Mouse (Mus musculus) MN1 (cell line): ENCODE data around the gene Rgl2.
"Not testable (repeated sequence)": the region's sequence is repeated elsewhere in the genome, so short reads cannot be mapped to it uniquely, and the experiment has no call there.

ENCODE experiments used
- DNase-seq: peaks from one replicate; pipeline ENCODE4 v3.0.0-alpha.2; 2016; ENCODE audit warnings: low spot score

The Rgl2 gene

DNA sequence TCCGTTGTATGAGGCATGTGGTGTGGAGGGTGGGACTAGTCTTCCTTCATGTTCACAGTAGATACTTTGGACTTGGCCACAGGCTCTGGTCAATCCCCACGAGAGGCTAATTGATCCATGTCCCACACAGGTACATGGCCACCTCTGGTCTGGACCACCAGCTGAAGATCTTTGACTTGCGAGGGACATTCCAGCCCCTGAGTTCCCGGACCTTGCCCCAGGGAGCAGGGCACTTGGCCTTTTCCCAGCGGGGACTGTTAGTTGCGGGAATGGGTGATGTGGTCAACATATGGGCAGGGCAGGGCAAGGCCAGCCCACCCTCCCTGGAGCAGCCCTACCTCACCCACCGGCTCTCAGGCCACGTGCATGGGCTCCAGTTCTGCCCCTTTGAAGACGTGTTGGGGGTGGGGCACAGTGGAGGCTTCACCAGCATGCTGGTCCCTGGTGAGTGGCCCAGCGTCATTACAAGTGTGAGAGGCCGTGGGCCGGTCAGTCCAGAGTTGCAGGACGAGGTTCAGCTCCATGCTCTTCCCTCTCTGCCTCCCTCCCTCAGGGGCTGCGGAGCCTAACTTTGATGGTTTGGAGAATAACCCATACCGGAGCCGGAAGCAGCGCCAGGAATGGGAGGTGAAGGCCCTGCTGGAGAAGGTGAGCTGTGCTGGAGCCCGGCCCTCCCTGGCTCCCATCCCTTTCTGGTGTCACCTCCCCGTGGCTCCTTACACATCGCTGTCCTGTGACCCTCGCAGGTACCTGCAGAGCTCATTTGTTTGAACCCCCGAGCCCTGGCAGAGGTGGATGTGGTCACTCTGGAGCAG is 19.0 kb downstream of the Rgl2 start:
- DNase-seq, result no peak

DNA sequence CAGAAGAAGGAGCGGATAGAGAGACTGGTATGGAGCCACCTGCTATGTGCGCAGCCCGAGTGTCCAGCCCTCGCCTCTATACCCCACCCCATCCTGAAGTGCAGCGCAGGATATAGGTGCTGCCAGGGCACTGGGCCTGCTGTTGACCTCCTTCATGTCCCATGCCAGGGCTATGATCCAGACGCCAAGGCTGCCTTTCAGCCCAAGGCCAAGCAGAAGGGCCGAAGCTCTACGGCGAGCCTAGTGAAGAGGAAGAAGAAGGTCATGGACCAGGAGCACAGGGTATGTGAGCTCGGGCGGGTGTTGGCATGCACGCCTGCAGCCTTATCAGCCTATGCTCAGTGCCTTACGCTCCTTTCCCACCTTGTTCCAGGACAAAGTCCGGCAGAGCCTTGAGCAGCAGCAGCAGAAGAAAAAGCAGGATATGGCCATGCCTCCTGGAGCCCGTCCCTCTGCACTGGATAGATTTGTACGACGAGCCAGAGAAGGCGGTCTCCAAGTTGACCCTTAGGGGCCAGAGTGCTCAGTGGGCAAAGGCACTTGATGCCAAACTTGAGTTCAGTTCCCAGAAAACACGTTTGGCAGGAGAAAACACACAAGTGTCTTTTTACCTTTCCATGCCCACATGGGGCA is 19.7 kb downstream of the Rgl2 start:
- no peak for DNase-seq

DNA sequence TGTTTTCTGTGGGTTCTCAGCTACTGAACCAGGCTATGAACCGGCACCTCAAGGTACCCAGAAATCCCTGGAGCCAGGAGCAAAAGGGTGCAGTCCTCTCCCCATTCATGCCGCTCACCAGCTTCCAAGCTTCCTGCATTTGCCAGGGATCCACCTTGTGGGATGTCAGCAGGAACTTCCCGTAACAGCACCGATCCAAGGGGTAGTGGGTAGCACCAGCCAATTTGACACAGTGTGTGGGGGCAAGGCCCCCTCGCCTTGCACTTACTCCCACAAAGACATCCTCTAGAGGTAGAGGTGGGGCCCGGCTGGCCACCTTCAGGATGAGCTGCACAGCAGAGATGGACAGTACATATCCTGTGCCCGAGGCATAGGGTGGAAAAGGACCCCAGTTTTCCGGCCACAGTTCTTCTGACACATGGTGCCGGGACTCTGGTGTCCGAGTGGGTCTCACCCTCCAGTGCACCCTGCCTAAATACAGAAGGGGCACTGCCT is 20.8 kb downstream of the Rgl2 start:
- DNase-seq, result no peak

DNA sequence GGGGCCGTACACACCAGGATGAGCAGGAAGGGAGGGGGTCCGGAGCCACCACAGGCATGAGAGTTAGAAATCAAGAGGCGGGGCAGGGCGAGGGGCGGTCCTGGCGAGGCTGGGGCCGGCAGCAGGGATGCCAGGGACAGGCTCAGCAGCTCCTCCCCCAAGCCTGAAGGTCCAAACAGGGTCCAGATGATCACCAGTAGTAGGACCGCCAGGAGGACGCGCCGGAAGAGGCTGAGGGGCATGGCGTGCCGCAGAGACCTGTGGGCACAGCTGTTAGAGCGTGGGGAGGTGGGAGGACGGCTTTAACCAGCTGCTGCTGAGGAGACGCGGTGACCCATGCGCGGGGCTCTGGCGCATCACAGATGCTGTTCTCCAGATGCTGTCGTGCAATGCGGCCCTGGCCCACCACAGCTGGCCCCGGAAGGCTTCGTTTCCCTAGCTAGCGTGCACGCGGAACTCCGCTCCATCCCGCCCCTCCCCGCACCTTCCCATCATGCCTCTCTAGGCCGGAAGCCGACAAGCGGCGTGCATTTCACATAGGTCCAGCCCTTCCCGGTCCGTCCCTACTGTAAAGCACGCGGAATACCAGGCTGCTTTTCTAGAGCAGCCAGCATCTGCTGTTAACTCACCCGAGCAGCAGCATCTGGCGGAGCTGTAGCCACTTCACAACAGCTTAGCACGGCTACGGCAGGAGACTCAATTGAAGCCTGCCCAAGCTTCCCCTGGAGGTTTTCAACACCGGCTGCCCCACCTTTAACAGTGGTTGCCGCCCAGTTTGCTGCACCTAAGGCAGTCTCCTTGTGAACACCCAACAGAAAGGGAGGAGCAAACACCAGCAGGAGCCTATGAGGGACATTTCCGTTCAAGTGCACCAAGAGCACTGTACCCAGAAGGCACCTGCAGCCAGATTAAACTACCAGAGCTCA is 21.9 kb downstream of the Rgl2 start, which contains the start of gene B3galt4:
TSS of gene B3galt4 (minus strand) at position 468 of the 926 bp plus-strand sequence.
- peak; percentile 89 for DNase-seq

DNA sequence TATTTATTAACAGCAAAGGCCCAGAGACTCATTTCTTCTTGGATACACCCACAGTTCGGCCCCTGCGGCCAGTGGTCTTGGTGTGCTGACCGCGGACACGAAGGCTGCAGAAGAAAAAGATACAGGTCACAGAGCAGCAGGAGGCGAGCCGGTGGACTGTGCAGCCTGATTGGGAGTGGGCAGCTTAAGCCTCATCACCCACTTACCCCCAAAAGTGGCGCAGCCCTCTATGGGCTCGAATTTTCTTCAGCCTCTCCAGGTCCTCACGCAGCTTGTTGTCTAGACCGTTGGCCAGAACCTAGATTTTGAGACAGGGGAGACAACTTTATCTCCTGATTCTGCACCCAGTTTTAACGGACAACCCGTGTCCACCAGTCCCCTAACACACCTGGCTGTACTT is 22.7 kb downstream of the Rgl2 start:
- not testable (repeated sequence) for DNase-seq

DNA sequence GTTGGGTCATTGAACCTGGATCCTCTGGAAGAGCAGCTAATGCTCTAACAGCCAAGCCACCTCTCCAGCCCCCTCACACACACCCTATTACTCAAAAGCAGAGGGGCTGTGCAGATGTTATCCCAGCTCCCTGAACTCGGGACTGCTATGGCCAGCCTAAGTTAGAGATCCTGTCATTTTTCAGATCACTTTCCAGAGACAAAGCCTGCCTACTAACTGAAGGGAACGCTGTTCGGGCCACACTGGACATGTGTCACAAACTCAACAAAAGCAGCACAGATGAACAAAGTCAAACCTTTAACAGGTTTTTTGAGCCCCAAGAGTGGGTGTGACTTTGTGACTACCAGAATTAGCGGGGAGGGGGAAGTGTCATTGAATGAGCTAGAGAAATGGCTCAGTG is 23.5 kb downstream of the Rgl2 start:
- no peak for DNase-seq

DNA sequence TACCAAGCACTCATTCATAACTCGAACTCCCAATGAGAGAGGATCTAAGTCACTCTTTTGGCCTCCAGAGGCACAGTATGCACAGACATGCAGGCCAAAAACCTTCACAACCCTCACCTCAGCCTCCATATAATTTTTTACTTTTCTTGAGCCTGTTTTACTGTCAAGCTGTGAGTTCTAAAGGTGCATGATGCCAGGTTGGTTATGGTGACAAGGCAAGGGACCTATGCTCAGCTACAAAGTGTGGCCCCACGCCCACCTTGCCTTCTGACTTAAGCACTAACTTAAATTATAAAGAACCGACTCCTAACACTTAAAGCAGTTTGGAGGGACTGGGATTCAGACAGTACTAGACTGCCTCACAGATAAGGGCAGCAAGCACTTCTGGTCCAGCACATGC is 24.0 kb downstream of the Rgl2 start:
- no peak for DNase-seq

DNA sequence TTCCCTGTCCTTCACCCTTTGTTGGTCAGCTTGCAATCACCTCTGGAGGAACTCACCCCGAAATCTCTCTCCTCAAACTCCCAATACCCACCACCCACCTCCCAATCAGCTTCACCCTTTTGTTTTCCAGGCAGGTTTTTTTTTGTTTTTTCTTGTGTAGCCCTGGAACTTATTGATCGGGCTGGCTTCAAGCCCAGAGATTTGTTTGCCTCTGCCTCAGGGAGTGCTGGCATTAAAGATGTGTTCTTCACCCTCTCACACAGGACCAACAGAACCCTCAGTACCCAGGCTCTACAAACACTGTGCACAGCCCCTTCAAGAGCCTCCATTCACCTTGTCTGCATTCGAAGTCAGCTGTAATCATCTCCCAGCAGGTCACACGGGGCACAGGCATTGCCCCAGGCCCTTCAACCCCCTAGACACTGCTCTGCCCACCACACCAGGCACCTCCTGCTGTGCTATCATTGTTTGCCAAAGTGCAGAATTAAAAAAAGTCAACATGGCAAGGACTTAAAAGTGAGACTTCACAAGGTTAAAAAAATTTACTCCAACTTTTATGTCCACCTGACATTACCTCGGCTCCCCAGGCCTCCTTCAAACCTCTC is 24.7 kb downstream of the Rgl2 start:
- no peak for DNase-seq

DNA sequence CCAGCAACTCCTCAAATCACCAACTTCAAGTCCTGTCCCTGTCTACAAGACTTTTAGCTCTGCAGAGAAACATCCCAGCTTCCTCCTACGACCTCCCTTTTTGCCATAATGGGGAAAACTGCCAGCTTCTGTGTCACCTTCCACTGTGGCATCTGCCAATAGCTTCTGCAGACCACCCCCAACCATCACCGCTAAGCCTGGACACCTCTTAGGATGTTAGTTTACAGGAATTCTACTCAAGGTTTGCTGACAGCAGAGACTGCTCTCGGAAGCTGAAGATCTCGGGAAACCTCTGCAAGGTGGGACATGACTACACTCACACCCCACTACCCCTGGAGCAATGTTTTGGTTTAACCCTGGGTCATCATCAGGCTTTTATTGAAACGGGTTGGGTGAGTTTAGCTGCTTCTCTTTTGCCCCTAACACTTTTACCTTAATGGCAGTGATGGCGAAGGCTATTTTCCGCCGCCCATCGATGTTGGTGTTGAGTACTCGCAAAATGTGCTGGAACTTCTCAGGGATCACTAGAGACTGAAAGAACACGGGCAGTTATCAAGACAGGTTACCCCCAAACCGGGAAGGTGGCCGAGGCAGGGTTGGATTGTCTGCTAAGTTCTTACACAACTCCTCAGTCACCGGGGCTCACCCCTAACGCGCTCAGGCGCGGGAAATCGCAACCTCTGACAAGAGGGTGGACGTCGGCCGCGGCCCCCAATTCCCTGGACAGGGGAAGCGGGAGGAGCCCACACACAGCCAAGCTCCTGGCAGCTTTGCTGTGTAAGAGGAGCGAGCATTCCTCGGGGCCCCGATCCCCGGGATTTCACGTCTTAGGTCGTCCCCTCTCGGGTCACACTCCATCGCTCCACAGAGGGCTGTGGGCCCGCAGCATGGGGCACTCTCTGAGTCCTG is 25.6 kb downstream of the Rgl2 start:
- DNase-seq, result no peak

DNA sequence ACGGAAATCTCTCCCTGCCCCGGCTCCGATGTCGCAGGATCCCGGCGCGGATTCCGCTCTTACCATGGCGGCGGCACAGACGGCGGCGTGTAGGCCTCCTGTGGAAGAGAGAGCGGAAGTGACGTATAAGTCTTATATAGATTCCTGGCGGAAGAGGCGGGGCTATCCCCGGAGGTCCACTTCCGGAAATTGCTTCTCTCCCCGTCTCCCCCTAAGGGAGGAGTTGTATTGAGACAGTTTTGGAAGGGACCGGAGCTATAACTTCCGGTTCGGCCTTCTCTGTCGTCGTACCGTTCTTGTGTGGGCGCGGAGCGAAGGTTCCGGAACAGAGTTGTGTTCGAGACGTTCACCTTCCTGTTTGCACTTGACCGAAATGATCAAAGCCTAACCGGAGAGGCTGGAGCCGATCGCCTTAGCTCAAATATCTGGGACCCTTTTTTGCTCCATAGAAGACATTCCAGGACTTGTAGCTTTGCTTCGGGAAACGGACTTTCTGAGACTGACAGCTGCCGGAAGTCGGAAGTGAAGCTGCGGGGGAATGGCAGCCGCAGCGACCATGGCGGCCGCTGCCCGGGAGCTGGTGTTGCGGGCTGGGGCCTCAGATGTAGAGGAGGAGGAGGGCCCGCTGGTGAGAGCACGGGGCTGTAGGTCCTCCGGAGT is 26.3 kb downstream of the Rgl2 start, which contains the start of the genes Vps52 and Rps18:
TSS of gene Vps52 (plus strand) at position 258 of the 660 bp plus-strand sequence.
TSS of gene Rps18 (minus strand) at position 447 of the 660 bp plus-strand sequence.
- peak; percentile 97 for DNase-seq

DNA sequence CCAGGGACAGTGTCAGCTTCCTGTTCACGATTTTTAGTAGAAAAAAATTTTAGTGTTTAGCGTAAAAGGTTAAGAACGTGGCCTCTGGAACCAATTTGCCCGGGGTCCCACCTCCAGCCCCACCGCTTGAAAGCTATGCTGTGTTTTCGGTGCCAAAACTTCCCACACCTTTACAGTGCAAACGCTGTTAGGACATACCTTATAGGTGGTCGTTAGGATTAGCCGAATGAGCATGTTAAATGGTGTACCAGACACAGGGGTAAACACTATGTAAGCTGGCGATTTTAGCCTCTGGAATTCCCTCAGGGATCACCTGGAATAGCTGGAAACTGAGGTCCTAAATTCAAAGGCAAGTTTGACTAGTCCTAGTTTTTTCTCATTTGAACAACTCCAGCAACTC is 27.0 kb downstream of the Rgl2 start:
- DNase-seq, result no peak

DNA sequence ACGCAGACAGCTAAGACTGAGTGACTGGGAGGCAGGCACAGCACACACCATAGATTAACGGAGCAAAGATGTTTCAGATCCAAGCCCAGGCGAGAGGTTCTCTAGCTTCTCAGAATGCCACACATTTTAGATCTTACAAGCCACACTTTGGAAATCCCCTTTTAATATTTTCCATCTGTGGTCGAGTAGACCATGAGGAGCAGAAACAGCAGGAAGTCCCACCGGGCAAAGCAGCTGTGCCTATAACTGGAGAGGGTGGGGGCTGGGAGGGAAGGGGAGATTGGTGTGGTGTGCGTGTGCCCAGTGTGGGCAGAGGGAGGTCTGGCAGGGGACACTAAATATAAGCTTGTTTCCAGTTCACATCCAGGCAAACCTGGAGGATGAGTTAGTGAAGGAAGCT is 28.1 kb downstream of the Rgl2 start:
- no peak for DNase-seq

DNA sequence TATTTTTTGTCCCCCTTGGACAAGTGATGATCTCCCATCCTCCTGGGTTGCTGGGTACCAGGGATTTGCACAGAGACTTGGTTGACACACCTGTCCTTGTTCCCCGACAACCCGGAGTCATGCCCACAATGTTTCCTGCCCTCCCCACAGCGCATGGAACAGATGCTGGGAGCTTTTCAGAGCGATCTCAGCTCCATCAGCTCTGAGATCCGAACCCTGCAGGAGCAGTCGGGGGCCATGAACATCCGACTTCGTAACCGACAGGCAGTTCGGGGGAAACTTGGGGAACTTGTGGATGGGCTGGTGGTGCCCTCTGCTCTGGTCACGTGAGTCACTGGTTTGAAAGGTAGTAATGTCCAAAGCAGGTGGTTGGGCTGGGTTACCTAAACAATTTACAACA is 29.1 kb downstream of the Rgl2 start:
- no peak for DNase-seq

DNA sequence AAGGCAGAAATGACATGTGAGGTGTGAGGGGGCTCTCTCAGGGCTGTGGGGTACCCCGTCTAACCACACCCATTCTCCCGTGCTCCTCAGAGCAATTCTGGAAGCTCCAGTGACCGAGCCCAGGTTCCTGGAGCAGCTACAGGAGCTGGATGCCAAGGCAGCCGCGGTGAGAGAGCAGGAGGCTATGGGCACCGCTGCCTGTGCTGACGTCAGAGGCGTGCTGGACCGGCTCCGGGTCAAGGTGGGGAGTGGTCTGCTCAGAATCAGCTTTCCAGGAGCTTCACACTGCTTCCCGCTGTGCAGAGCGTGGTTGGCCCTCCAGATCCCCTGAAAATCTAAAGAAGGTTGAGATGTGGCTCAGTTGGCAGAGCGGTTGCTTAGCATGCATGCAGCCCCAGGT is 29.8 kb downstream of the Rgl2 start:
- DNase-seq, result no peak

DNA sequence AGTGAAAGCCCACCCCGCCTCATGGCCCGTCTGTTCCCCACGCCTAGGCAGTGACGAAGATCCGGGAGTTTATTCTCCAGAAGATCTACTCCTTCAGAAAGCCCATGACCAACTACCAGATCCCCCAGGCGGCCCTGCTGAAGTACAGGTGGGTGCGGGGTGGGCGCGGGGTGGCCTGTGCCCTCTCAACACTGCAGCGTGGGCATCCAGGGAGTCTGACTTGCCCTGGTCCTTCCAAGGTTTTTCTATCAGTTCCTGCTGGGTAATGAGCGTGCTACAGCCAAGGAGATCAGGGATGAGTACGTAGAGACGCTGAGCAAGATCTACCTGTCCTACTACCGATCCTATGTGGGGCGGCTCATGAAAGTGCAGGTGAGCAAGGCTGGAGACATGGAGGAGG is 30.6 kb downstream of the Rgl2 start:
- no peak for DNase-seq

DNA sequence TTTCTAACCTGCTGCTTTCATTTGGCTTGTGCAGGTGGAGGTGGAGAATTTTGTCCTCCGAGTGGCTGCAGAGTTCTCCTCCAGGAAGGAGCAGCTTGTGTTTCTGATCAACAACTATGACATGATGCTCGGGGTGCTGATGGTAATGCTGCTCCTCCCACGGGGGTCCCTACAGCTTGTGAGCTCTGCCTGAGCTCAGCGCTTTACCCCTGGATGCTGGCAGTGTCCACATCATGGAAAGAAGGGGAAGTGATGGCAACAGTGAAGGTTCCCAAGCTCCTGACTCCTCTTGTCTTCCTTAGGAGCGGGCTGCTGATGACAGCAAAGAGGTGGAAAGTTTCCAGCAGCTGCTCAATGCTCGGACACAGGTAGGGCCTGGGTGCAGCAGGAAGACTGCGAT is 33.5 kb downstream of the Rgl2 start:
- DNase-seq, result no peak

DNA sequence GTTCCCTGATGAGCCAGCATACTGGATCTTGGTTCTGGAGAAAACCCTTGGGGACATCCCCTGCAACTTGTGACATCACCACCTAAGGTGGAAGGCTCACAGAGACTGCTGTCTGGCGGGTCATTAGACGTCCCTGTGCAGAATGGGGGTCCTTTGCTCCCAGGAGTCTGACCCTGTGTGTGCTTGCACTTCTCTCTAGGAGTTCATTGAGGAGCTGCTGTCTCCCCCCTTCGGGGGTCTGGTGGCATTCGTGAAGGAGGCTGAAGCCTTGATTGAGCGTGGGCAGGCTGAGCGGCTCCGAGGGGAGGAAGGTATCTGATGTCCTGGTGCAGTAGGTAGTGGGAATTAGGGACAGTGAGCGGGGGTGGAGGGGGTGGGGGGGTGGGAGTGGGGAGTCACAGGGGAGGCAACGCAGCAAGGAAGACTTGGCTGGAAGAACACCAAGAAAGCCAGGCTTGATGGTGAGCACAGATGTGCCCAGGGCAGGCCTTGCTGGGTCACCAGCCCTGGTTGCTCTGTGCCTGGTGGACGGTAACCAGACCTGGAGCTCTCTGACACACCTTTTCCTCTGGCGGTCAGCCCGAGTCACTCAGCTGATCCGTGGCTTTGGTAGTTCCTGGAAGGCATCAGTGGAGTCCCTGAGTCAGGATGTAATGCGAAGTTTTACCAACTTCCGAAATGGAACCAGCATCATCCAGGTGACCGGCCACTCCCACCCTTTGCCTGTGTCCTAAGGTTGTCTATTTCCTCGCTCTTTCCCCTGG is 35.9 kb downstream of the Rgl2 start:
- peak; percentile 54 for DNase-seq

DNA sequence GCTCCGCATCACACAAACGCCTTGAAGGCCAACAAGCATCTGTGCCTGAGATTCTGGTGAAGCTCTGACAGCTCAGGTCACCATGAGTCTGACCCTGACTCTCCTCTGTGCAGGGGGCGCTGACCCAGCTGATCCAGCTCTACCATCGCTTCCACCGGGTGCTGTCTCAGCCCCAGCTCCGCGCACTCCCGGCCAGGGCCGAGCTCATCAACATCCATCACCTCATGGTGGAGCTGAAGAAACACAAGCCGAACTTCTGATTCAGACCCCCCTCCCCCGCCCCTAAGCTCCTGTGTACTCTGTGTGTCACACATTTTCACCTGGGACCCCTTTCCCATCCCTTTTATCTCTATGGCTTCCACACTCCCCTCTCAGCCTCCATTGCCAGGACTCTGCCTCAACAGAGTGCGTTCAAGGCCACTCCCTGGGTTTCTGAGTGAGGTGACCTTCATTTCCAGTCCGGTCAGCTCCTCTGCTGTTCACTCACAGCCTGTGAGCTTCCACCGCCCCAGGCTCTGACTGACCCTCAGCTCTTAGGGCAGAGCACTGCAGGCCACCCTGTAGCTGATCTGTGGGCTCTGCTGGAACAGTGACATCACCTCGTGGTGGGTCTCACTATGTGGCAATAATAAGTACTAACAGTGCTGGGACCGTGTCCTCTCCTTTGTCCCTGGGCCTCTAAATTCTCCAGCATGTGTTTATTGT is 36.7 kb downstream of the Rgl2 start:
- no peak for DNase-seq

DNA sequence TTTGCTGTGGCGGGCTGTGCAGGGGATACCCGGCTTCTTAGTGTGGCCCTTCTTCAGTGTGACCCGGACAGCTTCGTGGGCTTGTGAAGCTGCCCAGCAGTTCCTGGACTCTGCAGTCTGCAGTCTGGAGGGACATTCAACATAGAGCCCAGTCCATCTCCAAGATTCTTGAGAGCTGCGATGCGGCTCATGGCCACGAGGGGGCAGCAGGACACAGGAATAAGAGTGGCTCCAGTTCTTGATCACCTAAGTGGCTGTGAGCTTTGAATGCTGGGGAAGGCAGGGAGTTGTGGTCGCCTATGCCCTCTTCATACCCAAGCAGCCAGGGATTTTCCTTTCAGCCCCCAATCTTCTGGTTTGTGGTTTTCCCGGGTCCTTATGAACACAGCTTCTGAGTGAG is 39.1 kb downstream of the Rgl2 start:
- DNase-seq, result peak; percentile 91
